Mouse (Mus musculus) cerebellum, adult 9-11 months (tissue): ENCODE measurements around the gene Gstp1.

ENCODE experiments used
- DNase-seq: peaks from one replicate; pipeline ENCODE4 v3.0.0; 2022

Gene Gstp1

GRCm38 (mm10) chr19:4000119-4000900, 37.5 kb downstream of the Gstp1 start, which contains the start of the genes Nudt8 and Gm49405:
Gene Nudt8 (plus strand): TSS chr19:4000580.
Gene Gm49405 (plus strand): TSS chr19:4000626.
- DNase-seq = peak; percentile 99

GRCm38 (mm10) chr19:3999121-3999730, 38.6 kb downstream of the Gstp1 start:
- peak; percentile 59 for DNase-seq

- DNase-seq = peak; percentile 54
These were observed 39.5 kb downstream of the Gstp1 start for GRCm38 (mm10) chr19:3998335-3998734.

GRCm38 (mm10) chr19:3997231-3997630, 40.6 kb downstream of the Gstp1 start:
- DNase-seq = no peak

GRCm38 (mm10) chr19:3996747-3997146, 41.0 kb downstream of the Gstp1 start:
- no peak for DNase-seq

- DNase-seq = no peak
These were observed 41.7 kb downstream of the Gstp1 start for GRCm38 (mm10) chr19:3996106-3996505.

GRCm38 (mm10) chr19:3995505-3995904, 42.3 kb downstream of the Gstp1 start:
- DNase-seq = no peak

GRCm38 (mm10) chr19:3994932-3995331, 42.9 kb downstream of the Gstp1 start:
- DNase-seq = no peak

- no peak for DNase-seq
These were observed 45.4 kb downstream of the Gstp1 start, which contains the start of gene Tbx10 for GRCm38 (mm10) chr19:3992416-3992815. Gene Tbx10 (plus strand): TSS chr19:3992752.

- DNase-seq = no peak
These were observed 45.8 kb downstream of the Gstp1 start for GRCm38 (mm10) chr19:3991966-3992365.

GRCm38 (mm10) chr19:3991562-3991961, 46.2 kb downstream of the Gstp1 start:
- no peak for DNase-seq

GRCm38 (mm10) chr19:3990804-3991203, 47.0 kb downstream of the Gstp1 start:
- no peak for DNase-seq

- DNase-seq = no peak
These were observed 49.0 kb downstream of the Gstp1 start for GRCm38 (mm10) chr19:3988750-3989149.

GRCm38 (mm10) chr19:3988066-3988465, 49.7 kb downstream of the Gstp1 start:
- no peak for DNase-seq

- DNase-seq = peak; percentile 33
These were observed 51.5 kb downstream of the Gstp1 start, which contains the start of gene Acy3 for GRCm38 (mm10) chr19:3986334-3986733. Gene Acy3 (plus strand): TSS chr19:3986570.
